Mouse (Mus musculus) 3134 (cell line): Measurements from ENCODE around the gene Frmpd1.
A peak's percentile ranks its signal among the peaks of the same experiment; 100 is the strongest.

Experiments used
- DNase-seq: peaks from one replicate; pipeline ENCODE4 v3.0.0-alpha.2; 2011; ENCODE audit warnings: low spot score; ENCODE audit not compliant: insufficient read length; ENCODE audit errors: extremely low read depth

The Frmpd1 gene

GRCm38 (mm10) chr4:45320159-45320816 is 135.6 kb downstream of the Frmpd1 start:
- DNase-seq: peak; percentile 94

GRCm38 (mm10) chr4:45331139-45331538 is 146.5 kb downstream of the Frmpd1 start:
- no peak for DNase-seq

- no peak for DNase-seq
These were observed 147.8 kb downstream of the Frmpd1 start for GRCm38 (mm10) chr4:45332466-45332865.
